Mouse (Mus musculus): ENCODE results near the gene Rlf.

GRCm38 (mm10) chr4:121194736-121195135, 20.1 kb downstream of the Rlf start:
- no peak for TF ChIP-seq CTCF (IDR thresholded peaks at IDR 0.05; ENCODE audit: borderline replicate concordance, control insufficient read depth, extremely low read depth, insufficient read depth, low read length, poor library complexity)
- TF ChIP-seq POLR2A (IDR thresholded peaks at IDR 0.05; ENCODE audit: control insufficient read depth, extremely low read depth, insufficient read depth, low read length, poor library complexity): no peak
